Mouse (Mus musculus) 3134 (cell line): Measurements from ENCODE around the gene Dnajb9.
A peak's percentile ranks its signal among the peaks of the same experiment; 100 is the strongest.
"Not testable (repeated sequence)": the region's sequence is repeated elsewhere in the genome, so short reads cannot be mapped to it uniquely, and the experiment has no call there.

Source experiments
- DNase-seq: peaks from one replicate; pipeline ENCODE4 v3.0.0-alpha.2; 2011; ENCODE audit warnings: low spot score; ENCODE audit not compliant: insufficient read length; ENCODE audit errors: extremely low read depth

Gene Dnajb9

GRCm38 (mm10) chr12:44209824-44210752 lies at the start of gene Dnajb9:
Dnajb9 (minus strand) TSS chr12:44210326.
- DNase-seq, result peak; percentile 97

GRCm38 (mm10) chr12:44248309-44248977 lies 38.3 kb upstream of the Dnajb9 start:
- DNase-seq, result no peak

- no peak for DNase-seq
Observed at GRCm38 (mm10) chr12:44245739-44246138, 35.6 kb upstream of the Dnajb9 start.

GRCm38 (mm10) chr12:44242407-44242806 lies 32.3 kb upstream of the Dnajb9 start:
- DNase-seq, result no peak

GRCm38 (mm10) chr12:44241090-44241489 lies 31.0 kb upstream of the Dnajb9 start:
- DNase-seq, result no peak

GRCm38 (mm10) chr12:44224650-44225049 lies 14.5 kb upstream of the Dnajb9 start:
- DNase-seq, result no peak

GRCm38 (mm10) chr12:44223044-44223443 lies 12.9 kb upstream of the Dnajb9 start:
- no peak for DNase-seq

- DNase-seq, result no peak
Observed at GRCm38 (mm10) chr12:44221651-44222356, 11.7 kb upstream of the Dnajb9 start.

- DNase-seq, result not testable (repeated sequence)
Observed at GRCm38 (mm10) chr12:44221070-44221469, 10.9 kb upstream of the Dnajb9 start, which contains the start of gene Pnpla8. Pnpla8 (plus strand) TSS chr12:44221370.

- no peak for DNase-seq
Observed at GRCm38 (mm10) chr12:44211555-44211954, 1.4 kb upstream of the Dnajb9 start.

GRCm38 (mm10) chr12:44209141-44209823 lies 844 bp downstream of the Dnajb9 start:
- no peak for DNase-seq

GRCm38 (mm10) chr12:44197873-44198525 lies 12.1 kb downstream of the Dnajb9 start:
- DNase-seq, result no peak

GRCm38 (mm10) chr12:44181081-44181982 lies 28.8 kb downstream of the Dnajb9 start:
- no peak for DNase-seq

GRCm38 (mm10) chr12:44177038-44177355 lies 33.1 kb downstream of the Dnajb9 start:
- DNase-seq, result no peak

GRCm38 (mm10) chr12:44176331-44177037 lies 33.6 kb downstream of the Dnajb9 start:
- DNase-seq, result no peak

GRCm38 (mm10) chr12:44166949-44167348 lies 43.2 kb downstream of the Dnajb9 start:
- DNase-seq, result no peak

- DNase-seq, result no peak
Observed at GRCm38 (mm10) chr12:44159349-44159748, 50.8 kb downstream of the Dnajb9 start.
